9 mouse cellular contexts compared by ENCODE assay signal in the genomic region with DNA sequence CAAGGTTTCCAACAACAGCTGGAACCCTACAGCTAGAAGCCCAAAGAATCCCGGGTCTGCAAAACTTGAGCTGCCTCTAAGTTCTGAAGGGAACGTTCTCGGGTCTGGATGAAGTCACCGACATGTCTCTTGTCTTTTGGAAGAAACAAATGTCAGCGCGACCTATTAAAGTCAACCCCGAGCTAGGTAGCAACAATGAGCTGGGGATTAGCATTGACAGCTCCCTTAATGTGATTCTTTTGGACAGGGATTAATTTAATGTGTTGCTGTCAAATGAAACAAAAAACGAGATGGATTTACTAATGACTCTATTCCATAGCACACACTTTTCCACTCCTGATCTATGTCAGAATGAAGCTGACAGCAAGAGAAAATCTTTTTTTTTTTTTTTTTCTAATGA. TPM values are rescaled to one million over a fixed set of nuclear protein-coding genes. Genes with fewer than 3 reads are reported as not detected.
DNase-seq lines count a peak whose midpoint lies in the region; ATAC-seq and TF ChIP-seq lines count a peak whose summit lies in the region.
"Had no signal": no experiment of that assay in that cellular context is flagged by ENCODE, and none has a peak within 500 bp of the region (broad histone marks: within the 10 kb centered on the region; RNA-seq: fewer than 3 reads in every experiment).

No protein-coding gene starts in this region.

- intact Hi-C loops in left cerebral cortex, postnatal 36 days (cut with DNase I) = no loop called here

- no peaks in the 10 kb centered on the region for H3K9me3 ChIP-seq in intestine, embryonic 14.5 days (ENCODE audit: control insufficient read depth, low read length)
- no peaks in the 10 kb centered on the region for H3K9me3 ChIP-seq in intestine, postnatal 0 days (ENCODE audit: control insufficient read depth)
- H3K9me3 ChIP-seq in embryonic facial prominence, embryonic 13.5 days = no peaks in the 10 kb centered on the region
- H3K9me3 ChIP-seq in hindbrain, embryonic 13.5 days = no peaks in the 10 kb centered on the region
- H3K9me3 ChIP-seq in neural tube, embryonic 13.5 days = no peaks in the 10 kb centered on the region

- no peak for ATAC-seq in intestine, embryonic 14.5 days (replicated peaks; ENCODE audit: low FRiP score, low TSS enrichment, low read depth)
- no peak for ATAC-seq in intestine, postnatal 0 days
- ATAC-seq in embryonic facial prominence, embryonic 13.5 days (ENCODE audit: insufficient number of reproducible peaks, insufficient read depth, low FRiP score, low TSS enrichment, low read depth) = no peak
- no peak for ATAC-seq in hindbrain, embryonic 13.5 days (ENCODE audit: low FRiP score)
- ATAC-seq in neural tube, embryonic 13.5 days (ENCODE audit: low read depth) = no peak
- ATAC-seq: liver, postnatal 0 days had no signal

- H3K27me3 ChIP-seq in intestine, embryonic 14.5 days (replicated peaks; ENCODE audit: control insufficient read depth, insufficient read depth, low read length) = no peaks in the 10 kb centered on the region
- H3K27me3 ChIP-seq in intestine, postnatal 0 days (replicated peaks; ENCODE audit: control insufficient read depth, insufficient read depth, low read length) = no peaks in the 10 kb centered on the region; the same call in 1 of the 2 replicates
- H3K27me3 ChIP-seq in embryonic facial prominence, embryonic 13.5 days = no peaks in the 10 kb centered on the region
- H3K27me3 ChIP-seq in hindbrain, embryonic 13.5 days = no peaks in the 10 kb centered on the region
- peaks cover 12% of the 10 kb centered on the region; the same call in 1 of the 2 replicates for H3K27me3 ChIP-seq in neural tube, embryonic 13.5 days

- WGBS in intestine, embryonic 14.5 days = 25% methylated on average over 8 of the region's 8 CpGs
- WGBS in intestine, postnatal 0 days = 46% methylated on average over 8 of the region's 8 CpGs
- 12% methylated on average over 8 of the region's 8 CpGs for WGBS in embryonic facial prominence, embryonic 13.5 days
- WGBS in hindbrain, embryonic 13.5 days = 4% methylated on average over 8 of the region's 8 CpGs
- 5% methylated on average over 8 of the region's 8 CpGs for WGBS in neural tube, embryonic 13.5 days

- peak overlapping the region; percentile 11; the same call in 1 of the 2 replicates for H3K4me2 ChIP-seq in intestine, embryonic 14.5 days (ENCODE audit: low read length)
- no peak overlapping the region for H3K4me2 ChIP-seq in intestine, postnatal 0 days (replicated peaks; ENCODE audit: low read depth)
- peak overlapping the region; percentile 95 for H3K4me2 ChIP-seq in embryonic facial prominence, embryonic 13.5 days
- H3K4me2 ChIP-seq in hindbrain, embryonic 13.5 days = peak overlapping the region; percentile 70
- peak overlapping the region; percentile 93 for H3K4me2 ChIP-seq in neural tube, embryonic 13.5 days

- H3K36me3 ChIP-seq in intestine, embryonic 14.5 days (ENCODE audit: control insufficient read depth, insufficient read depth, low read length) = no peaks in the 10 kb centered on the region
- no peaks in the 10 kb centered on the region for H3K36me3 ChIP-seq in intestine, postnatal 0 days (ENCODE audit: control insufficient read depth, insufficient read depth)
- no peaks in the 10 kb centered on the region for H3K36me3 ChIP-seq in embryonic facial prominence, embryonic 13.5 days
- H3K36me3 ChIP-seq in hindbrain, embryonic 13.5 days = no peaks in the 10 kb centered on the region
- no peaks in the 10 kb centered on the region for H3K36me3 ChIP-seq in neural tube, embryonic 13.5 days

- H3K27ac ChIP-seq in intestine, embryonic 14.5 days (ENCODE audit: low read depth) = 0 out of 2 replicates have a peak overlapping the region, but pooled peaks have one; percentile 5
- no peak overlapping the region for H3K27ac ChIP-seq in intestine, postnatal 0 days (ENCODE audit: low read depth, low read length)
- H3K27ac ChIP-seq in embryonic facial prominence, embryonic 13.5 days = no peak overlapping the region
- no peak overlapping the region for H3K27ac ChIP-seq in hindbrain, embryonic 13.5 days
- no peak overlapping the region for H3K27ac ChIP-seq in neural tube, embryonic 13.5 days (replicated peaks)

- H3K4me1 ChIP-seq in intestine, embryonic 14.5 days (replicated peaks; ENCODE audit: control insufficient read depth, insufficient read depth, low read length) = peaks cover 7% of the 10 kb centered on the region; the same call in 1 of the 2 replicates
- no peaks in the 10 kb centered on the region for H3K4me1 ChIP-seq in intestine, postnatal 0 days (replicated peaks; ENCODE audit: control insufficient read depth, insufficient read depth, low read length)
- H3K4me1 ChIP-seq in embryonic facial prominence, embryonic 13.5 days = peaks cover 12% of the 10 kb centered on the region
- H3K4me1 ChIP-seq in hindbrain, embryonic 13.5 days (replicated peaks) = peaks cover 19% of the 10 kb centered on the region
- peaks cover 26% of the 10 kb centered on the region for H3K4me1 ChIP-seq in neural tube, embryonic 13.5 days (replicated peaks)

- H3K9ac ChIP-seq in intestine, embryonic 14.5 days (ENCODE audit: low read length) = no peak overlapping the region
- H3K9ac ChIP-seq in intestine, postnatal 0 days (ENCODE audit: low read depth, low read length) = no peak overlapping the region
- no peak overlapping the region for H3K9ac ChIP-seq in embryonic facial prominence, embryonic 13.5 days
- no peak overlapping the region for H3K9ac ChIP-seq in hindbrain, embryonic 13.5 days
- H3K9ac ChIP-seq in neural tube, embryonic 13.5 days = no peak overlapping the region
- H3K9ac ChIP-seq: liver, postnatal 0 days had no signal

- H3K4me3 ChIP-seq in intestine, embryonic 14.5 days (ENCODE audit: low read depth, low read length) = no peak overlapping the region
- H3K4me3 ChIP-seq in intestine, postnatal 0 days (ENCODE audit: low read depth, low read length) = no peak overlapping the region
- no peak overlapping the region for H3K4me3 ChIP-seq in embryonic facial prominence, embryonic 13.5 days
- H3K4me3 ChIP-seq in hindbrain, embryonic 13.5 days = peak overlapping the region; percentile 42; the same call in 1 of the 2 replicates
- no peak overlapping the region for H3K4me3 ChIP-seq in neural tube, embryonic 13.5 days

- DNase-seq in intestine, embryonic 14.5 days (ENCODE audit: low spot score) = no peak
- DNase-seq in left cerebral cortex, postnatal 36 days (ENCODE audit: low spot score in 2 of 2) = no peak
- no peak for DNase-seq in urinary bladder, adult 18-20 months (ENCODE audit: low spot score in 2 of 2)
- DNase-seq: kidney, postnatal 14 days; liver, postnatal 0 days had no signal

- TF ChIP-seq CTCF in intestine, postnatal 0 days (IDR thresholded peaks at IDR 0.05; ENCODE audit: low read depth) = no peak

RNA-seq across cellular contexts. Expression of gene Map3k7, which starts 27.5 kb away (rescaled TPM):
- 32.1 and 35.9 TPM in 2 replicates for polyA plus RNA-seq in intestine, embryonic 14.5 days (2014; fragmentation: Nextera tagmentation; extraction: Ambion mirVana)
- polyA plus RNA-seq in intestine, postnatal 0 days (2015; fragmentation: Nextera tagmentation; extraction: Ambion mirVana) = 11.9 and 12.0 TPM in 2 replicates
- 36.2 and 40.1 TPM in 2 replicates for polyA plus RNA-seq in embryonic facial prominence, embryonic 13.5 days (2015; fragmentation: Nextera tagmentation; extraction: Ambion mirVana)
- 28.5 and 29.1 TPM in 2 replicates for polyA plus RNA-seq in hindbrain, embryonic 13.5 days (2015; fragmentation: Nextera tagmentation; extraction: Ambion mirVana)
- polyA plus RNA-seq in neural tube, embryonic 13.5 days (2015; fragmentation: Nextera tagmentation; extraction: Ambion mirVana) = 23.7 and 28.6 TPM in 2 replicates
- total RNA-seq in left cerebral cortex, postnatal 36 days (2021) = 10 to 100 TPM; 39.2 to 43.4 TPM
